Mouse (Mus musculus): ENCODE results near the gene Anapc13.

Anapc13 gene

DNA sequence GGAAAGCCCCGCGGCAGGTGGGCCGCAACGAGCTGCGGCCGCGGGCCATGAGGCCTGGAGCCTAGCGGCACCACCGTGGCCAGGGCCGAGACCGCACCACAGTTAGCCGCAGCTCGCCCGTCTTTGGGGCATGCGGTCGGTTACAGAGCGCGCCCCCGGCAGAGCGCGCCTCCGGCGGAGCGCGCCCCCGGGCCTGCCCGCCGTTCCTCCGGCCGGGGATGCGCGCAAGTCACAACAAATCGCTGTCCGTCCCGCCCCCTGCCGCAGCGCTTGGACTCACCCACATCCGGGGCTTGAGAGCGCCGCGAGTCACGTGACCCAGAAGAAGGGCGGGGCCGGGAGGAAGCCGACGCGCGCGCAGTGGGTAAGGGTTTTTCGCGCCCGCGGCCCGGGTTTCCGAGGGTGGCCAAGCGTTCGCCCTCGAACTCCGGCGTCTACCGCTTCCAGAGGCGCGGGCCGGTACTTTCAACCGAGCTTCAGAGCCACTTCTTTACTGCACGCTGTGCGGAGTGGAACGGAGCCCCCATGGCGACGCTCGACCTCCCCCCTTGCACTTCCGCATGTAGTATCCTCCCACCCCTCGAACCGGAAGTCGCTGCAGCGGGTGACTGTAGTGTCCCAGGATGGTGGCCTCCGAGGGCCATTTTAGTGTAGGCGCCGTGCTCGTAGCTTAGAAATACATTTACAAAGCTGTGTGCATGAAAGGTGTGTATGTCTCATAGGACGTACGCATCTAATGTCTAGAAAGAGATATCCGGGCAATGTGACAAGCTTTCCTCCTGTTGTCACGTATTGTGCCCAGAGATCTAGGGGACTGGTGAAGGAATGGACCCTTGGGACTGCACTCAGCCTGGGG, at the start of gene Anapc13, which contains the start of gene Cep63:
Gene Anapc13, plus strand, starts transcription at position 314 of the 856 bp plus-strand sequence.
Gene Cep63, minus strand, starts transcription at position 552 of the 856 bp plus-strand sequence.
- in situ Hi-C loops (cut with MboI, MseI): no loop called here

DNA sequence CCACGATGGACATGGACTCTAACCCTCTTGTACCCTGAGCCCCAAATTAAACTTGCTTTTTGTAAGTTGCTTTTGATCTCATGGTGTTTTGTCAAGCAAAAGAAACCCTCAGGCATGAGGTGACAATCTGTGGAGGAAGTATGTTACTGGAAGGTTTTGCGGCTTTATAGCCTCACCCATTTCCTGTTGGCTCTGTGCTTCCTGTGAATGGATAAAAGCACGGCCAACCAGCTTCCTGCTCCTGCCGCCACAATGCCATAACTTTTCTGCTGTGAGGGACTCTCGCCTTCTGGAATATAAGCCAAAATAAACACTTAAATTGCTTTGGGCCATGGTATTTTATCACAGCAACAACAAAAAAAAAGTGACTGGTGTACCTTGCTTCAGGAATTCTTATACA, 48.6 kb upstream of the Anapc13 start:
- in situ Hi-C loops (cut with MboI, MseI): no loop called here

DNA sequence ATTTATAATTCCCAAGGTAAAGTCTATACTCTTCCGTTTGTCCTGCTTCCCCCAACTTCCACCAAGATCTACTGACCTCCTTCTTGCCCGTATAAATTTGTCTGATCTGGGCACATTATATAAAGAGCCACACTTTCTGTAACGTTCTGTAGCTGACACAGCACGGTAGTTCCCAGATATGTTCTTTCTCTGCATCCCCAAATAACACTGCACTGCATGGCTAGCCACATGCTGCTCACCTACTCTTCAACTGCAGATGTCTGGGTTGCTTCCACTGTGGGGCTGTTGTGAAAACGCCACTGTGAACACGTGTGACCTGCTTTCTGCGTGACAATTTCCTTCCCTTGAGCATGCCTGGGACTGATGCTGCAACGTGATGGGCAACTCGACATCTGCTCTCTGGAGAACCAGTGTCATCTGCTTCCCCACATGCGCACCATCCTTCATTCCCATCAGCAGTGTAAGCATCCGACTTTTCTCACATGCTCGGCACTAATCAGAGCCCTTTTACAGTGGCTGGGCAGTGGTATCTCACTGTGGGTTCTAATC, 44.1 kb upstream of the Anapc13 start:
- in situ Hi-C loops (cut with MboI, MseI): no loop called here

DNA sequence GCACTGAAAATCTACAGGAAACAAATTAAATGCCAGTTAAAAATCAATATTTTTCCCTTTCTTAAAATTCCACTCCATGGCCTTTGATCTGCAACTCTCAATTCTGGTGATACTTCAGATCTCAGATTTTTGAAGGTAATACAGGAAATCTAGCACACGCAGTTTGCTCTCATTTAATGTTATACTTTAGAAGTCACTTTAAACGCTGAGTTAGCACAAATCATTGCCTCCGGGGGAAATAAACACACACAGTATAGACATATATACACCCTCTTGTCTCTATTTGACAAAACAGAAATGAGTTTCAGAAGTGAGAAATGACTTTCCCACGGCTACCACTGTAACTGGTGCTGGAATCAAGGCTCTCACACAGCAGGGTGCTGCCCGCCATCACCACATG, 38.7 kb upstream of the Anapc13 start:
- in situ Hi-C loops (cut with MboI, MseI): no loop called here

DNA sequence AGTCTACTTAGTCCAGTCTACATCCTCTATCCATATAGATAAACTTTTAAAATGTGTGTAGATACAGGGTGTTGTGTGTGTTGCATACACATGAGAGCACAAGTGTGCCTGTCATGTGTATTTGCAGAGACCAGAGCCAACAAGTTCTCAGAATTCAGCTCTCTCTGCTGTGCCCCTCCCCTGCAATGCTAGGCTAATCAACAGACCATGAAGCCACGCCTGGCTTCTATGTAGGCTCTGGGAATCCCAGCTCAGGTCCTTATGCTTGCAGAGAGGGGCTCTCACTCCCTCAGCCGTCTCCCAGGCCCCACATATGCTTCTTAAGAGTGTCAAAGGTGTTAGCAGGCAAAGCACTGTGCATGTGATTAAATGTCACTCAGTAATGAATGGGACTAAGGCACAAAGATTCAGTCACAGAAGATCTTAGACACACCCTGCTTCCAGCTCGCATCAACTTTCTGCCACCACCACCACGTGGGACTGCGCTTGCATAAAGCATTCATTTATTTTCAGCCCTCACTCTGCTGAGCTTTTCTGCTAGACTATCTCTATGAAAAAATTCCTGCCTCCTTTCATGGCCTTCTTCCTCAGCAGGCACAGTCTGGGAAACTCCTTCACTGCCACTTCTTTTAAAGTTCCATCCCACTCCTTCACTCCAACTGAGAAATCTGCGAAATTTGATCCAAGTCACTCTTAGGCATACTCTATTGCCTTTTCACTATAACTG, 31.3 kb upstream of the Anapc13 start:
- in situ Hi-C loops (cut with MboI, MseI): no loop called here

DNA sequence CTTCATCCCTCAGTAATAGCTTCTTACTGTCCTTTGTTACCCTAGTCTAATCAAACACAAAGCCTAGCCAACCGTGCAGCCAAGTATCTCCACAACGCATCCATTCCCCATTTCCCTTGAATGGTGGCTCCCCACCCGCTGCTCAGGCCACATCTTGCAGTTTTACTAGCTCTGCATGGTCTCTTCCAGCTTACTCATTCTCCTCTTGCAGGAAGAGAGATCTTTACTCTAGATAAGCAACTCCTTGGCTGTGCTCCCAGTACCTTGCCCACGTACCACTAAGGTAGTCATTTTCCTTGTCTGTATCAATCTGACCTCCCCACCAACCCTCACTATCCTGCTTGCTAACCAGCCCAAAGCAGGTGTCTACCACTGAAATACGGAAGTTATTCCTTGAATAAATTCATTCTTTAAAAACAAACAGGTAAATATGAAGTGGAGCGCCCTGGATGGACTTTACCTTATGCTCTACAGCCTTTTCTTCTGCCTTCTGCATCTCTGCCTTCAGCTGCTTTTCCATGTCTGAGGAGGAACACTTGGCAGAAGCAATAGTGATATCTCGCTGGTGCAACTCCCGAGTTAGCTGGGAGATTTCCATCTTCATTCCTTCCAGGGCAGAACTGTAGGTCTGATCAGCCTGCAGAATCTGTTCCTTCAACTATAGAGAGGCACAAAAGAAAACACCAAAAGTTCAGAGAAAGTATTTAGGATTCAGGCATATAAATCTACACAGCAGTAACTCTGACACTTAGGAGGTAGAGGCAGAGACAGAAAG, 30.2 kb upstream of the Anapc13 start:
- in situ Hi-C loops (cut with MboI, MseI): no loop called here

DNA sequence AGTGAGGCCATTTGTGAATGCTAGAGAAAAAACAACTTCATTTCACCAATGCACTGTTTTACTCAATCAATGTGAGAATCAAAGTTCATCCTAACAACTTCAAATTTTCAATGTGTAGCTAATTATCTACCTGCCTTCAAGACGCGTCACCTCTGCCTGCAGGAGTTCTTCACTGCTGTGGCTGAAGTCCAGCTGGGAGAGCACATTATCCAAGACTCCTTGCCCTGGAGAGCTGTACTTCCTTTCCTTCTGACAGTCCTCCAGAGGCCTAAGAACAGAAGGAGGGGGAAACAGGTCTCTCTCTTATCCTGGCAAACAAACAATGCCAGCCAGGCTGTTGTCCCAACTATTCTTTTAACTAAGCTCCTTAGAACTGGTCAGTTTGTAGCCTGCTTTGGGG, 24.9 kb upstream of the Anapc13 start:
- in situ Hi-C loops (cut with MboI, MseI): no loop called here

DNA sequence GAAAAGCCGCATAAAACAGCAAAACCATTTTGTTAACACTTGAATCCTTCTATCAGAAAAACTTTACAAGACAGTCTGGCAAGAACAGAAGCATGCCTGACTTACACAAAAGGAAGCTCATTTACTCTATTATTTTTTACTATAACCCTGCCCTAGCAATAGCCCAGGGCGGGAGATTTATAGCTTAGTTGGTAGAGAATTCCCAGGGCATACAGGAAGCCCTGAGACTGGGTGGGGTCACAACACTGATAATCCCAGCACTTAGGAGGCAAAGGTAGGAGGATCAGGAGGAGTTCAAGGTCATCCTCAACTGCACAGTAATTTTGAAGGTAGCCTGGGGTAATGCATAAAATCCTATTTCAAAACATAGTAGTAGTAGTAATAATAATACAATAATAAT, 24.4 kb upstream of the Anapc13 start:
- in situ Hi-C loops (cut with MboI, MseI): no loop called here

DNA sequence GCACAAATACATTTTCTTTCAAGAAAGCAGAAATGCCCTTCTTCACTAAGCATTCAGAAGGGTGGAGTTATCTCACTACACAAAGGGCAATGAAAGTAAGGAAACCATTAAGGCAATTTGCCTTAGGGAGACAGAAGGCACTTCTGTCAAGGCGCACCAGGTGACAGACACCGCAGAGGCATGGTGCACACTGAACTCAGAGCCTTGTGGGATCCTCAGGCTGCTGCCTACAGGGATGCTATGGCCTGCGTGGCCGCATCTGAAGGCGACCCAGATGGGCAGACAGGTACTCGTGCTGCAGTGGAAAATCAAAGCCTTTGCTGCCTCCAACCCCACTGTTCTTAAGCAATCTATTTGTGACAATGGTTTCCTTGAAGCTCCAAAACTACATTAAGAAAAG, 20.9 kb upstream of the Anapc13 start:
- in situ Hi-C loops (cut with MboI, MseI): no loop called here

DNA sequence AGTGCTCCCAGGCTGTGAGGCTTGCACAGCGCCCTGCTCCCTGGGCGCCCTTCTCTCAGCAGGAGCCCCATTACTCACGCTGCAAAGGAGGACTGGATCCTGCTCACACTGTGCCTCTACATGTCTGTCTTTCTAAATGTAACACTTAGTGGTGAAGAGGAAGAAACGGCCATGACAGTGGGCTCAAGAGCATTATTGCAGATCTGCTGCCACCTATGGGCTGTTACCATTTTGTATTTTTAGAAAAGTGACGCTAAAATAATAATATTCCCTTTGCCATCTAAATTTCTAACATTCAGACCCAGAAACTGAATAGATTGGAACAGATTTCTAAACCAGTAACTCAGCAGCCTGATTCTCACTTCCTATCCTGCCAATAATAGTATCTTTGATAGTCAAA, 18.6 kb upstream of the Anapc13 start:
- in situ Hi-C loops (cut with MboI, MseI): no loop called here

DNA sequence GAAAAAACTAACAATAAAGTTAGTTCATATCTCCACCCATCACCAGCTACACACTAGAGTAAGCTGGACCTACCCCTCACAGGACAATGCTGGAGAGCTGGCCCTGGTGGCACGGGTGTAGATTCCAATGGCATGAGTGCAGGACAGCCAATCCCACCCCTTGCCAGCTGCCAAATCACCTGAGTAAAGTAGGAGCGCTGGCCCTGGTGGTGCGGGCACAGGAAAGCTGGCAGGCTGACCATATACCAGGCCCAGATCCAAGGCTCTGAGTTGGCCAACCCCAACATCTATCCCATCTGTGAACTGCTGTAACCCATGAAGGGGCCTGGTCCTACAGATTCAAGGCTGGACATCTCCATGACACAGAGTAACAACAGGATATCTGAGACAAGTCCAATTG, 16.9 kb upstream of the Anapc13 start:
- in situ Hi-C loops (cut with MboI, MseI): no loop called here

DNA sequence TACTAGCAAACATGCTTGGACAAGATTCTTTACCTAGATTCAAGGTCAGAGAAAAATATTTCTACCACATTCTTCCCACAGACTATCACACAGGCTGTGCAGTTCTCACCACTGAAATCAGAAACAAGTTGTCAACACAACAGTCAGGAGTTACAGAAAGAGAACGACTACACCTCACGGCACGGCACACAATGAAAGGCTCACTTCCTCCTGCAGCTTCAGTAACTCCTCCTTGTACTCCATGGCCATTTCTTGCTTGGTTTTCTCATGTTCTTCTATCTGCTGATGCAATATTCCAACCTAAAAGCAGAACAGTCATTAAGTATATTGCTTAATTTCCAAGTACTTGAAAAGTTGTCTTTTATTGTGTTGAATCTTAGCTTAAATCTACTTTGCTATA, 11.0 kb upstream of the Anapc13 start:
- in situ Hi-C loops (cut with MboI, MseI): no loop called here

DNA sequence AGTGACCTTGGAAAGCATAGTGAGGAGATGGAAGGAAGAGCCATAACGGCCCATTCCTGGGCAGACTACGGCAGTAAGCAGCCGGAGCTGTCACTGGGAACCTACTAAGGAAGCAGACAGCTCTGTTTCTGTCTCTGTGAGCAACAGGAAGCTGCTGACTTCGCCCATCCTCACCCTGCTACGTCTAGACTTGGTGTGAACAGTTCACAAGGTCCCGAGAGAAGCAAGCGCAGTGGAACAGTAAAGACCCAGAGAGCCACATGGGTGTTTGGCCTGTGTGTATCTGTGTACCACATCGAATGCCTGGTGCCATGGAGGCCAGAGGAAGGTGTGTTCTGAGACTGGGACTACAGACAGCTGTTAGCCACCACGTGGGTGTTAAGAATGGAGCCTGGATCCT, 9.8 kb upstream of the Anapc13 start:
- in situ Hi-C loops (cut with MboI, MseI): no loop called here

DNA sequence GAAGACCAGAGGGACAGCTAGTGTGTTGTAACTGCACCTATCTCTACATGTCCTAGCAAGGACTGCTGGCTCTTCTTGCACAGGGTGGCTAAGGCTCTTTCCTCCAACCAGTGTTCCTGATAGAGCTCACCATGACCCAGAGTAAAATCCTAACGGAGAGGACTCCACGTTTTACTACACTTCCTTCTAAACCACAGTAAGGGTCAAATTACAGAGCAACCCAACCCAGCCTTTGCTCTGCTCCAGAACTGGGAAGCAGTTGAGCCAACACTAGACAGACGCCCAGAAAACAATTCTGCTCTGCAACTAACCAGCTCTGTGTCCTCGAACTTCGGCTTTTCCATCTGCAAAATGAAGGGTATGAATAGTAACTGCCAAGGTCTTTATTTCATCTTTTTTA, 4.7 kb upstream of the Anapc13 start:
- in situ Hi-C loops (cut with MboI, MseI): no loop called here

DNA sequence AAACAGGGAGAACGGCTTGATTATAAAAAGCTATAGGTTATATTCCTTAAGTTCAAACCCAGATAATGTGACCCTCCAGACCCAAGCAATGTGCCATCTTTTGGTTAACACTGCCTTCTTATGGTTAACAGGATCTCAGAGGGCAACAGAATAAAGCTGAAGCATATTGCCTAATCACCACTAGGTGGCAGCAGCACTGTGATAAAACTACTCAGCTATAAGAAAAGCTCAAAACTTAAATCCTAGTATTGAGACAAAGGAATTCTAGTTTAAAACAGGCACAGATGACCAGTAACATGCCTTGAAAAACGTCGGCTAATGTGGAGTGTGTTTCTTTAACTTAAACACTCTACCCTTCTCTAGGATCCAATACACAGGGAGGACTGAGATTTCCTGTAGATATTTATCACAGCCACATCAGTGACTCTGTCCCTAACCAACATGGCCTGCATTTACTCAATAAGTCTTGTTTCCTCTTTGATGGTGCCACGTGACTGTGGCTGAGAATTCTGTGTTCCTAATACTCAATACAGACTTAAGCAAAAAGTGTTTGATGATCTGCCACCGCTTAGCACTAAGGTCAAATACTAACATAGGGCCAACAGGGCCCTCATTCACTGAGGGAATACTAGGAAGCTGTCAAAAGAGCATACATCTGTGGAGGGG, 3.8 kb upstream of the Anapc13 start:
- in situ Hi-C loops (cut with MboI, MseI): no loop called here

DNA sequence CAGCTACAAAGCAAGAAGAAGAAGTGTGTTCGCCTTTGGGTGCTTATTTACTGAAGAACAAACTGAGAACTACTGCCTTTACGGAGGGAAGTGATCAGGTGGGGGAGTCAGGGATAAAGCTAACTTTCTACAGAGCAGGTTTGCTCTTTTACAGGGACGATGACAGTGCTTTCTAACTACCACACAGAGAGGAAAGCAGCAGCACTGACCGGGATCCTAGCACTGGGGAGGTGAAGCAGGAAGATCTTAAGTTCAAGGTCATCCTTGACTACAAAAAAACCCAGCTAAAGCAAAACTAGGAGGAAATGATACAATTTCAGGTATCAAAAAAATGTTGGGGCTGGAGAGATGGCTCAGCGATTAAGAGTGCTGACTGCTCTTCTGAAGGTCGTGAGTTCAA, 3.2 kb upstream of the Anapc13 start:
- in situ Hi-C loops (cut with MboI, MseI): no loop called here

DNA sequence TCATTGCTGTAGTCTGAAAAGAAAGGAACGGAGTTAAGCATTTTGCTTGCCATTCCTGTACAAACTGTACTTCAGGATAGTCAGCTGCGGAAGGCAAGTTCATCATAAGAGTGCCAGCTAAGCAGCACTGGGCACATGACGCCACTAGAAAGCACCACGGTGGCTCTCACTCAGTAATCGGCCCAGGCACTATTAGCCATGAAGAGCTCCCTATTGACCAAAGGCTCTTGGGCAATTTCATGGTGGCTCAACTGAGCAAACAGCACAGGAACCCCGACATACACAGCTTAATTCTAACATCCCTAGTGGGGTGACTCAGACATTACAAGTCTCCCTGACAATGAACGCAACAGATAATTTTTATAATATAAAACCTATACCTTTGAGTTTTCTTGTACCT, 2.5 kb upstream of the Anapc13 start:
- in situ Hi-C loops (cut with MboI, MseI): no loop called here

DNA sequence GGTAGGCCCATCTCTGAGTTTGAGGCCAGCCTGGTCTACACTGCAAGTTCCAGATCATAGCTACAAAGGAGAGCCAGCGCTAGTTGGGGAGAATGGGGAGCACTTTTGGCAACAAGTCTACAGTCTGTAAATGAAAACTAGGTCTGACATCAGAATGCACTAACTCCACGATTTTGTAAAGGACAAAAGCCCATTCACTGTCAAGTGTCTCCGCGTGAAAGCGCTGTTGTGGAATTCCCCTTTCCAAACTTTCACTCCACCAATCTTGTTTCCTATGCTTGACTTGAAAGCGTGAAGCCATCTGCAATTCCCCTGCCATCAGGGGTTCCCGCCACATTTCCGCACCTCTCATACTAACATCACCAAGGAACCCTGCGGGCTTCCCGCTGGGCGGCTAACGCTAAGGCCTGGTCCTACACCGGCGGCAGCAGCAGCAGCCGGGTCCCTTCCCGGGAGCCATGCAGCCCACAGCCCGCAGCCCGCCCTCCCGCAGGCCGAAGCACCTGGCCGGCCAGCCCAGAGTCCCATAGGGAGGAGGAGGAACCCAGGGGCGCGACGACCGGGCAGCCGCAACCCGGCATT, 604 bp upstream of the Anapc13 start:
- in situ Hi-C loops (cut with MboI, MseI): no loop called here

DNA sequence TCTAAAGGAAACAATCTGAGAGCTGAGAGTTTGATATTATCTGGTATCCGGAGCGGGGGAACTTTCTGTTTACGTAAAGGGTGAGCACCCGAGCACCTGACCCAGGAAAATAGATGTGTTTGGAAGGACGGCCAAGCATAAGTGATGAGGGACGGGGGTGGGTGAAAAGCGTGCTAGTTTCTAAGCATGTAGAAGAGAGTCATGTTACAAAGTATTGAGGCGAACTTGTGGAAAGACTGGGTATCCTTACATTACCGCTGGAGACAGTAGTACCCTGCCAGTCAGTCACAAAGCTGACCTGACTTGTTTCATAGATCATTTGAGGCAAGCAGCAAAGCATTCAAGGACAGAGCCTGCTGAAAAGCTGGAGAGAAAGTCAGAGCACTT, 736 bp downstream of the Anapc13 start:
- in situ Hi-C loops (cut with MboI, MseI): no loop called here

DNA sequence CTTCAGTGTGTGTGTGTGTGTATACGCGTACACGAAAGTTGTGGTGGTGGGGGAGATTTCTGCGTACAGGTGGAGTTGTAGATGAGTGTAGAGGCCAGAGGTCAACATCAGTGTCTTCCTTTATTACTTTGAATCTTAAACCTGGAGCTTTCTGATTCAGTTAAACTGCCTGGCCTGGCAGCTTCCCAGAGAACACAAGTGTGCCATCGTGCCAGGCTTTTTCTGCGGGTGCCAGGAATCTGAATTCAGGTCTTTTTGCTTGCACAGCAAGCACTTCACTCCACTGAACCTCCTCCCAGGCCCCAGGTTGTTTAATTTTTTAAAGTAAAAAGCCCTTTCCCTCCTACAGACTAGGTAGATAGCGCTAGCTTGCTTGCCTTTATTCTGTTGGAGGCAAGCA, 1.3 kb downstream of the Anapc13 start:
- in situ Hi-C loops (cut with MboI, MseI): no loop called here

DNA sequence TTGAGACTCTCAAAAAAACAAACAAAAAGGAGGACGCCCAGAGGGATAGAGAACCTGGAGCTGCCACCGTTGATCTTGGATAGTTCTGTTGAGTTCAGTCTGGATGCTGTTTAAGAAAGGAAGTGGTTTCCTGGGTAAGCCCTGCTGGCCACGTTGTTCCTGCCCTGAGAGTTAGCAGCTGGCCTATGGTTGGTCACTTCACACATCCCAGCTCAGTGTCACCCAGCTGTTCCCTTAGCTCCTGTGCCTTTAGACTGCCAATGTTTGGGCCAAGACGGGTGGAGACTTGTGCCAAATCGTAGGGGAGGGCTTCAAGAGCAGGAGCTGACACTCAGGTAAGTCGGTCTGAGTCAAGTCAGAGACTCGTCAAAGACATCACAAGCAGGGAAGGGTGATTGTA, 3.0 kb downstream of the Anapc13 start:
- in situ Hi-C loops (cut with MboI, MseI): no loop called here

All from T-helper 2 cell (primary cell).